ENCODE assay signal across 8 mouse cellular contexts in the genomic region with DNA sequence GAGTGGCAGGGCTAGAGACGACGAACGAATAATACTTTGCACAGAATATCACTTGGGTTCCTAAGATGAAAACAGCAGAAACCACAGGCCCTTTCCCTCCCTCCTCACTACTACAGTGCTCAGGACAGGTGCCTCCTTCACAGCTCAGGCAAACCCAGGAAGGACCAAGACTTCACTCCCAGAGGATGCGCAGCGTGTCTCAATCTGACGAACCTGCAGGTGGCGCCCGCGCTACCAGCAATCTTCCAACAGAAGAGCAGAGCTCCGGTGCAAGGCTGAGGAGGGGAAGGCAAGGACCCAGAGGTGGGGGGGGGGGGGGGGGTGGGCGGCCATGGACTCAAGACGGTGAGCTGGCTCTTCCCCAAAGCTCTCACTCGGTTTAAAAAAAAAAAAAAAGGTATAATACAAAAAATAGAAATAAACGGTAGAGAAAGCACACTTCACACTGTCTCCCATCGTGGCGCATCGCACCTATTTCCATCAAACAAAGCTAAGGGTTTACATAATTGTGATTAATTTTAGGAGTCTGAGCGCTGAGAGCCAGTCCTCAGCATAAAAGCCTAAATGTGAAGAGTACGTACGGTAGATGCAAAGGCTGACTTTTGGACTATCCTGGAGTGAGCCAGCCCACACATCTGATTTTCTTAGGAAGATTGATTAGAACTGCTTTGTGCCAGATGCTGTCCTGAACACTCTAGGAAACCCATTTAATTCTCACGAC. TPM values are rescaled to one million over a fixed set of nuclear protein-coding genes. Genes with fewer than 3 reads are reported as not detected.
A peak's percentile ranks its signal among the peaks of the same experiment; 100 is the strongest.
DNase-seq lines count a peak whose midpoint lies in the region; ATAC-seq and TF ChIP-seq lines count a peak whose summit lies in the region.

No protein-coding gene starts in this region.

- ATAC-seq in heart, embryonic 11.5 days (replicated peaks; ENCODE audit: insufficient number of reproducible peaks, low FRiP score, low TSS enrichment), result no peak
- ATAC-seq in intestine, embryonic 15.5 days, result peak; percentile 43; the same call in 1 of the 2 replicates
- no peak for ATAC-seq in midbrain, embryonic 14.5 days (ENCODE audit: low FRiP score, low TSS enrichment)

- DNase-seq in heart, adult 11 months, result peak; percentile 97
- DNase-seq in cerebellum, postnatal 4 days (ENCODE audit: low spot score in 2 of 2), result peak; percentile 62 to 85
- DNase-seq in gastrocnemius, adult 2 months, result peak; percentile 85
- DNase-seq in left cerebral cortex, postnatal 14 days (ENCODE audit: low spot score in 2 of 2), result peak; percentile 93
- peak; percentile 90 for DNase-seq in midbrain, embryonic 14.5 days
- peak; percentile 62 to 80 for DNase-seq in spleen, adult 18-20 months

- 0 out of 2 replicates have a peak, but pooled peaks cover 5% of the 10 kb centered on the region for H3K36me3 ChIP-seq in heart, embryonic 11.5 days (ENCODE audit: control insufficient read depth, insufficient read depth, low read length)
- peaks cover 10% of the 10 kb centered on the region; the same call in 1 of the 2 replicates for H3K36me3 ChIP-seq in intestine, embryonic 15.5 days
- peaks cover 21% of the 10 kb centered on the region for H3K36me3 ChIP-seq in midbrain, embryonic 14.5 days (ENCODE audit: control insufficient read depth, insufficient read depth, low read length)

- peak; percentile 75 for TF ChIP-seq CTCF in gastrocnemius, adult 2 months (IDR thresholded peaks at IDR 0.05)

- no peaks in the 10 kb centered on the region for H3K9me3 ChIP-seq in heart, embryonic 11.5 days (replicated peaks; ENCODE audit: control insufficient read depth, low read length)
- H3K9me3 ChIP-seq in intestine, embryonic 15.5 days, result no peaks in the 10 kb centered on the region
- no peaks in the 10 kb centered on the region for H3K9me3 ChIP-seq in midbrain, embryonic 14.5 days (ENCODE audit: control insufficient read depth, low read length)

- WGBS in heart, embryonic 11.5 days (ENCODE audit: insufficient replicate concordance), result 23% methylated on average over 21 of the region's 21 CpGs
- 21% methylated on average over 21 of the region's 21 CpGs for WGBS in intestine, embryonic 15.5 days
- WGBS in midbrain, embryonic 14.5 days, result 28% methylated on average over 19 of the region's 21 CpGs

- no peak overlapping the region for H3K4me3 ChIP-seq in heart, embryonic 11.5 days (ENCODE audit: low read depth, low read length)
- no peak overlapping the region; the same call in 1 of the 2 replicates for H3K4me3 ChIP-seq in gastrocnemius, adult 2 months
- H3K4me3 ChIP-seq in intestine, embryonic 15.5 days (replicated peaks), result no peak overlapping the region
- no peak overlapping the region for H3K4me3 ChIP-seq in midbrain, embryonic 14.5 days (replicated peaks; ENCODE audit: low read depth, low read length)

- peaks cover 18% of the 10 kb centered on the region for H3K4me1 ChIP-seq in heart, embryonic 11.5 days (ENCODE audit: control insufficient read depth, insufficient read depth, low read length)
- H3K4me1 ChIP-seq in intestine, embryonic 15.5 days (replicated peaks), result peaks cover 14% of the 10 kb centered on the region
- H3K4me1 ChIP-seq in midbrain, embryonic 14.5 days (ENCODE audit: control insufficient read depth, insufficient read depth, low read length), result peaks cover 6% of the 10 kb centered on the region

- no peak overlapping the region for H3K9ac ChIP-seq in heart, embryonic 11.5 days (ENCODE audit: low read depth, low read length)
- H3K9ac ChIP-seq in intestine, embryonic 15.5 days, result no peak overlapping the region
- H3K9ac ChIP-seq in midbrain, embryonic 14.5 days (replicated peaks; ENCODE audit: low read length), result no peak overlapping the region; the same call in 1 of the 2 replicates

- H3K27ac ChIP-seq in heart, embryonic 11.5 days (ENCODE audit: low read depth, low read length), result no peak overlapping the region
- H3K27ac ChIP-seq in gastrocnemius, adult 2 months, result no peak overlapping the region
- no peak overlapping the region for H3K27ac ChIP-seq in intestine, embryonic 15.5 days
- H3K27ac ChIP-seq in midbrain, embryonic 14.5 days (replicated peaks; ENCODE audit: low read depth, low read length), result no peak overlapping the region

- intact Hi-C loops in gastrocnemius, adult 2 months (cut with DNase I), result loop anchor here (2.0 to 10.0 kb wide), 3 partner anchors 57 to 226 kb away; a partner anchor contains a TSS
- intact Hi-C loops in left cerebral cortex, postnatal 14 days (cut with DNase I), result loop anchor here (5.0 kb wide), 2 partner anchors 122 to 227 kb away; a partner anchor contains a TSS

- no peak overlapping the region for H3K4me2 ChIP-seq in heart, embryonic 11.5 days
- 0 out of 2 replicates have a peak overlapping the region, but pooled peaks have one; percentile 26 for H3K4me2 ChIP-seq in intestine, embryonic 15.5 days (replicated peaks)
- H3K4me2 ChIP-seq in midbrain, embryonic 14.5 days (ENCODE audit: low read length), result peak overlapping the region; percentile 38

- H3K27me3 ChIP-seq in heart, embryonic 11.5 days (ENCODE audit: control insufficient read depth, insufficient read depth, low read length), result no peaks in the 10 kb centered on the region
- H3K27me3 ChIP-seq in intestine, embryonic 15.5 days (replicated peaks), result no peaks in the 10 kb centered on the region
- no peaks in the 10 kb centered on the region for H3K27me3 ChIP-seq in midbrain, embryonic 14.5 days (ENCODE audit: control insufficient read depth, insufficient read depth, low read length)

RNA-seq across cellular contexts. Expression of a gene that starts 2.7 kb away (rescaled TPM):
- polyA plus RNA-seq in heart, embryonic 11.5 days (2014; fragmentation: Nextera tagmentation; extraction: Ambion mirVana), result 189 and 204 TPM in 2 replicates
- total RNA-seq in gastrocnemius, adult 2 months (2021), result 10 to 100 TPM; 28.7 to 31.2 TPM
- polyA plus RNA-seq in intestine, embryonic 15.5 days (2015; fragmentation: Nextera tagmentation; extraction: Ambion mirVana), result 259 and 286 TPM in 2 replicates
- 10 to 100 TPM; 36.7 to 45.8 TPM for total RNA-seq in left cerebral cortex, postnatal 14 days (2021)
- polyA plus RNA-seq in midbrain, embryonic 14.5 days (2014; fragmentation: Nextera tagmentation; extraction: Ambion mirVana), result 85.5 and 90.5 TPM in 2 replicates

RNA-seq across cellular contexts. Expression of a gene that starts 55.1 kb away (rescaled TPM):
- polyA plus RNA-seq in heart, embryonic 11.5 days (2014; fragmentation: Nextera tagmentation; extraction: Ambion mirVana), result 3.8 and 4.6 TPM in 2 replicates
- 10 to 100 TPM; 39.6 to 40.2 TPM for total RNA-seq in gastrocnemius, adult 2 months (2021)
- 8.3 and 8.8 TPM in 2 replicates for polyA plus RNA-seq in intestine, embryonic 15.5 days (2015; fragmentation: Nextera tagmentation; extraction: Ambion mirVana)
- 10 to 100 TPM; 34.8 to 35.6 TPM for total RNA-seq in left cerebral cortex, postnatal 14 days (2021)
- 12.9 and 18.1 TPM in 2 replicates for polyA plus RNA-seq in midbrain, embryonic 14.5 days (2014; fragmentation: Nextera tagmentation; extraction: Ambion mirVana)
